Mouse (Mus musculus) myocyte (in vitro differentiated cells): ENCODE measurements around the gene Apaf1. TPM values are rescaled to one million over a fixed set of nuclear protein-coding genes. Genes with fewer than 3 reads are reported as not detected.

Experiments
- H3K27me3 ChIP-seq: one replicate; pipeline ENCODE4 v1.6.1; 2011; ENCODE audit not compliant: control insufficient read depth, insufficient read depth, insufficient read length
- H3K36me3 ChIP-seq: one replicate; pipeline ENCODE4 v1.6.1; 2011; ENCODE audit not compliant: control insufficient read depth, insufficient read depth
- H3K4me2 ChIP-seq: one replicate; pipeline ENCODE4 v1.6.1; 2011; ENCODE audit warnings: low read depth, control low read depth
- H3K4me3 ChIP-seq: one replicate; pipeline ENCODE4 v1.5.1; 2011; ENCODE audit warnings: mild to moderate bottlenecking, control low read depth, moderate library complexity
- H3K79me2 ChIP-seq: one replicate; pipeline ENCODE4 v1.6.1; 2011; ENCODE audit not compliant: control insufficient read depth, insufficient read depth
- H3ac ChIP-seq: one replicate; pipeline ENCODE4 v1.6.1; 2011; ENCODE audit not compliant: control insufficient read depth, insufficient read length
- CEBPB ChIP-seq: IDR thresholded peaks from 2 replicates; pipeline ENCODE4 v1.6.1; 2011; ENCODE audit warnings: mild to moderate bottlenecking, moderate library complexity; ENCODE audit not compliant: poor library complexity, insufficient read depth, severe bottlenecking
- E2F4 ChIP-seq: IDR thresholded peaks from one replicate; pipeline ENCODE4 v1.6.1; 2011; ENCODE audit warnings: mild to moderate bottlenecking, control low read depth, moderate library complexity; ENCODE audit not compliant: insufficient read depth
- MAX ChIP-seq: IDR thresholded peaks from one replicate; pipeline ENCODE4 v1.6.1; 2011; ENCODE audit warnings: low read depth, mild to moderate bottlenecking, control low read depth
- MYOD1 ChIP-seq, 3 experiments: IDR thresholded peaks; one replicate each; pipeline ENCODE4 v1.6.1; 2011; ENCODE audit warnings: control low read depth in 2 of 3, low read depth in 2 of 3, mild to moderate bottlenecking in 2 of 3, moderate library complexity in 1 of 3; ENCODE audit not compliant: insufficient read length in 2 of 3, control insufficient read depth in 1 of 3
- MYOG ChIP-seq, 3 experiments: IDR thresholded peaks; one replicate each; pipeline ENCODE4 v1.6.1; 2011; ENCODE audit warnings: control low read depth in 2 of 3, low read depth in 2 of 3, mild to moderate bottlenecking in 2 of 3; ENCODE audit not compliant: insufficient read length in 2 of 3, control insufficient read depth in 1 of 3, insufficient read depth in 1 of 3
- POLR2A ChIP-seq: IDR thresholded peaks from one replicate; pipeline ENCODE4 v1.6.1; 2011; ENCODE audit warnings: low read depth, mild to moderate bottlenecking, control low read depth, moderate library complexity; ENCODE audit not compliant: insufficient read length
- POLR2AphosphoS2 ChIP-seq: IDR thresholded peaks from one replicate; pipeline ENCODE4 v1.6.1; 2011; ENCODE audit warnings: low read depth, control low read depth; ENCODE audit not compliant: insufficient read length
- REST ChIP-seq: IDR thresholded peaks from one replicate; pipeline ENCODE4 v1.6.1; 2011; ENCODE audit warnings: mild to moderate bottlenecking, control low read depth, moderate library complexity; ENCODE audit not compliant: insufficient read depth, insufficient read length
- SRF ChIP-seq: IDR thresholded peaks from one replicate; pipeline ENCODE4 v1.6.1; 2011; ENCODE audit warnings: low read depth; ENCODE audit not compliant: control insufficient read depth, insufficient read length
- TCF12 ChIP-seq: IDR thresholded peaks from one replicate; pipeline ENCODE4 v1.6.1; 2011; ENCODE audit warnings: mild to moderate bottlenecking, control low read depth; ENCODE audit not compliant: poor library complexity, insufficient read depth, severe bottlenecking
- TCF3 ChIP-seq: IDR thresholded peaks from one replicate; pipeline ENCODE4 v1.6.1; 2011; ENCODE audit warnings: low read depth, control low read depth; ENCODE audit not compliant: insufficient read length
- USF1 ChIP-seq: IDR thresholded peaks from one replicate; pipeline ENCODE4 v1.6.1; 2011; ENCODE audit warnings: low read depth, mild to moderate bottlenecking, control low read depth, moderate library complexity
- polyA plus RNA-seq: library from polyadenylated mRNA; unstranded; fragments of >200 nt; fragmentation: generic; extraction: Trizol; gene quantifications from one replicate; pipeline ENCODE4 v1.2.1, GENCODE M21; 2012; ENCODE audit warnings: missing spikeins

Apaf1 gene
- polyA plus RNA-seq, 1 experiment, result 4.3 TPM

- no peak overlapping the region for H3K4me2 ChIP-seq
- no peaks in the 10 kb centered on the region for H3K79me2 ChIP-seq
- peaks cover 3% of the 10 kb centered on the region for H3K36me3 ChIP-seq
- H3ac ChIP-seq, result no peak overlapping the region
- TF ChIP-seq MYOD1 (IDR thresholded peaks at IDR 0.05; ENCODE audit: control insufficient read depth in 1 of 3, insufficient read length in 2 of 3, low read depth in 2 of 3) (no peak), POLR2A (no peak), REST (no peak), TCF12 (no peak), USF1 (no peak), TCF3 (no peak), E2F4 (no peak), CEBPB (no peak), MYOG (IDR thresholded peaks at IDR 0.05; ENCODE audit: control insufficient read depth in 1 of 3, insufficient read depth in 1 of 3, insufficient read length in 2 of 3, low read depth in 2 of 3) (no peak)
- H3K27me3 ChIP-seq, result no peaks in the 10 kb centered on the region
- H3K4me3 ChIP-seq, result no peak overlapping the region
Measured at GRCm38 (mm10) chr10:91101936-91102335, 19.4 kb upstream of the Apaf1 start.

DNA sequence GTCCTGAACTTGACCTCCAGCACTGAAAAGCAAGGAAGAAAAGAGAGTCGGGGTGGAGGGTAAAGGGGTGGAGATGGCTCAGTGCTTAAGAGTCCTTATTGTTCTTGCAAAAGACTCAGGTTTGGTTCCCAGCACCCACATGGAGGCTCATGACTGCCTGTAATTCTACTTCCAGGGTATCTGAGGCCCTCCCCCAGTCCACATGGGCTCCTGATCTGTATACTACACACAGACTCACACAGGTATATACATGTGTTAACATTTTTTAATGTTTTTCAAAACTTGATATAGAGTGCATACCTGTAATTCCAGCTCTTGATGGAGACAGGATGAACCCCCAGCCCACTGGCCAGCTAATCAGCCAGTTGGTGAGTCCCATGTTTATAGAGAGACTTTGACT, 17.5 kb upstream of the Apaf1 start:
- H3ac ChIP-seq, result no peak overlapping the region
- H3K4me2 ChIP-seq, result no peak overlapping the region
- H3K36me3 ChIP-seq, result peaks cover 3% of the 10 kb centered on the region
- no peaks in the 10 kb centered on the region for H3K79me2 ChIP-seq
- no peak for TF ChIP-seq POLR2AphosphoS2
- no peak for TF ChIP-seq POLR2A
- TF ChIP-seq REST, result no peak
- no peak for TF ChIP-seq CEBPB
- TF ChIP-seq E2F4, result no peak
- TF ChIP-seq MAX, result no peak
- no peak for TF ChIP-seq MYOD1 (IDR thresholded peaks at IDR 0.05; ENCODE audit: control insufficient read depth in 1 of 3, insufficient read length in 2 of 3, low read depth in 2 of 3)
- no peak for TF ChIP-seq USF1
- TF ChIP-seq TCF12, result no peak
- no peak for TF ChIP-seq SRF
- no peak for TF ChIP-seq MYOG (IDR thresholded peaks at IDR 0.05; ENCODE audit: control insufficient read depth in 1 of 3, insufficient read depth in 1 of 3, insufficient read length in 2 of 3, low read depth in 2 of 3)
- TF ChIP-seq TCF3, result no peak
- H3K27me3 ChIP-seq, result no peaks in the 10 kb centered on the region
- no peak overlapping the region for H3K4me3 ChIP-seq

- no peak for TF ChIP-seq POLR2AphosphoS2
- TF ChIP-seq USF1, result no peak
- TF ChIP-seq POLR2A, result no peak
- no peak for TF ChIP-seq SRF
- TF ChIP-seq TCF12, result no peak
- TF ChIP-seq TCF3, result no peak
- TF ChIP-seq E2F4, result no peak
- no peak for TF ChIP-seq MYOD1 (IDR thresholded peaks at IDR 0.05; ENCODE audit: control insufficient read depth in 1 of 3, insufficient read length in 2 of 3, low read depth in 2 of 3)
- TF ChIP-seq CEBPB, result no peak
- TF ChIP-seq REST, result no peak
- no peak for TF ChIP-seq MAX
- TF ChIP-seq MYOG (IDR thresholded peaks at IDR 0.05; ENCODE audit: control insufficient read depth in 1 of 3, insufficient read depth in 1 of 3, insufficient read length in 2 of 3, low read depth in 2 of 3), result no peak
- Histone ChIP-seq H3K27me3 (no peaks in the 10 kb centered on the region), H3K36me3 (peaks cover 3% of the 10 kb centered on the region), H3ac (no peak overlapping the region), H3K4me3 (no peak overlapping the region), H3K4me2 (no peak overlapping the region), H3K79me2 (no peaks in the 10 kb centered on the region)
Measured at GRCm38 (mm10) chr10:91098056-91098455, 15.5 kb upstream of the Apaf1 start.

DNA sequence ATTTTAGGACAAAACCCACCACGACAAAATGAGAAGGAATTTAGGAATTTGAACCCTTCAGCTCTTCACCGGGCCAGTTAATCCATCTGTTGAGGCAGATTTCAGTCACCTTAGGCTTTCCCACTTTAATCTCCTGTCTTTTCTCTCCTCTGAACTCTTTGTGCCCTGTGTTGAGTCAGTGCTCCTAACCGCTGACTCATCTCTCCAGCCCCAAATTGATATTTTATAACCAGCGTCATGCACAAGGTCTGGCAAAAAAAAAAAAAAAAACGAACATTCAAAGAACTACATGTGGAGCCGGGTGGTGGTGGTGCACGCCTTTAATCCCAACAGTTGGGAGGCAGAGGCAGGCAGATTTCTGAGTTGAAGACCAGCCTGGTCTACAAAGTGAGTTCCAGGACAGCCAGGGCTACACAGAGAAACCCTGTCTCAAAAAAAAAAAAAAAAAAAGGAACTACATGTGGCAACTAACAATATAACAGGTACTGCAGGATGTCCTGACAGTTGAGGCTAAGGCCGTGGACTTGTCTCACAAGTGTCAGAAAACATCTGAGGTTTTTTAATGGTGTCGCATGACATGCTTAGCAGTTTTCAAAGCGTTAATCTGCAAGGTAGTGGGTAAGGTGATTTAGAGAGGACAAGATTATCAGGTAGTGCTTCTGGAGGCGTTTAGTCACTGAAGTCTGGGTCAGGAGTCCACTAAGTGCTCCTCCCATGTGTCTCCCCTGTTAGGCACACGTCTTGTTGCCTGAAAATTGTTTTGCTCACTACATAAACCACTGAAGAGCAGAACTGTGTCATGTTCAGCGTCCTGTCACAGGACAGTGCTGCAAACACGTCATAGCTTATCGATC, 11.9 kb upstream of the Apaf1 start:
- H3K4me2 ChIP-seq, result no peak overlapping the region
- H3K27me3 ChIP-seq, result no peaks in the 10 kb centered on the region
- no peak overlapping the region for H3K4me3 ChIP-seq
- H3K79me2 ChIP-seq, result no peaks in the 10 kb centered on the region
- no peak overlapping the region for H3ac ChIP-seq
- TF ChIP-seq E2F4 (no peak), MYOG (IDR thresholded peaks at IDR 0.05; ENCODE audit: control insufficient read depth in 1 of 3, insufficient read depth in 1 of 3, insufficient read length in 2 of 3, low read depth in 2 of 3) (no peak), CEBPB (no peak), USF1 (no peak), TCF3 (no peak), POLR2AphosphoS2 (no peak)
- no peaks in the 10 kb centered on the region for H3K36me3 ChIP-seq

DNA sequence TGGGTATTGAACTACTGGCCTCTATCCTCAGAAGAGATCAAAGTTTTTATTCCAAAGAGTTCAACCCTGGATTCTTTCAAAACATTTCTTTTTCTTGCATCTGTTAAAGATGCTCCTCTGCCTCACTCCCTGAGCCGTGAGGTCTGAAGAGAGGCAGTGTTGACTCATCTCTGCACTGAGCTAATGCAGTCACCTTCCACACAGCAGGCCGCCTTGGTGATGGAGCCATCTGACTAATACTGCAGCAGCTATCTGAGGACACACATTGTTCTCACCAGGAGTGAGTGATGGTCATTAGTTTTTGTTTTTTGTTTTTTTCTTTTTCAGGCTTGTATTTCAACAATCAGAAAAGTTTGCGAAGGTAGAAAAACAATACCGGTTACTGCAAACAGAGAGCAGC, 10.2 kb upstream of the Apaf1 start:
- Histone ChIP-seq H3K79me2 (no peaks in the 10 kb centered on the region), H3K27me3 (no peaks in the 10 kb centered on the region), H3K36me3 (no peaks in the 10 kb centered on the region), H3ac (no peak overlapping the region), H3K4me3 (no peak overlapping the region), H3K4me2 (no peak overlapping the region)
- TF ChIP-seq TCF12 (no peak), E2F4 (no peak), POLR2A (no peak), TCF3 (no peak), POLR2AphosphoS2 (no peak), MYOG (IDR thresholded peaks at IDR 0.05; ENCODE audit: control insufficient read depth in 1 of 3, insufficient read depth in 1 of 3, insufficient read length in 2 of 3, low read depth in 2 of 3) (no peak), CEBPB (no peak), REST (no peak), USF1 (no peak), MAX (no peak), SRF (no peak), MYOD1 (IDR thresholded peaks at IDR 0.05; ENCODE audit: control insufficient read depth in 1 of 3, insufficient read length in 2 of 3, low read depth in 2 of 3) (no peak)
